Mouse (Mus musculus) embryonic facial prominence, embryonic 11.5 days (tissue): ENCODE measurements around the gene Psme1. TPM values are rescaled to one million over a fixed set of nuclear protein-coding genes. Genes with fewer than 3 reads are reported as not detected.

ENCODE experiments used
- ATAC-seq: fragments of 200-750 bp; cut with Nextera tagmentation; replicated peaks from 2 replicates; pipeline ENCODE4 v1.8.0; 2017; ENCODE audit warnings: low read depth; ENCODE audit not compliant: insufficient number of reproducible peaks, low FRiP score, low TSS enrichment
- DNase-seq: peaks from one replicate; pipeline ENCODE4 v3.0.0-alpha.2; 2015; ENCODE audit warnings: low spot score
- H3K27ac ChIP-seq: fragments of 300-500 bp; sonication (generic); replicated peaks from 2 replicates; pipeline ENCODE4 v1.5.1; 2014; ENCODE audit warnings: mild to moderate bottlenecking, low read depth, low read length, control low read depth
- H3K27me3 ChIP-seq: fragments of 300-500 bp; sonication (generic); 2 replicates; pipeline ENCODE4 v1.6.1; 2014; ENCODE audit warnings: mild to moderate bottlenecking, low read length, moderate library complexity, mixed read lengths; ENCODE audit not compliant: control insufficient read depth, insufficient read depth
- H3K36me3 ChIP-seq: fragments of 300-500 bp; sonication (generic); replicated peaks from 2 replicates; pipeline ENCODE4 v1.6.1; 2014; ENCODE audit warnings: low read depth, mild to moderate bottlenecking, low read length, moderate library complexity, mixed read lengths; ENCODE audit not compliant: control insufficient read depth, insufficient read depth
- H3K4me1 ChIP-seq: fragments of 300-500 bp; sonication (generic); 2 replicates; pipeline ENCODE4 v1.6.1; 2014; ENCODE audit warnings: low read length, mixed read lengths; ENCODE audit not compliant: control insufficient read depth, insufficient read depth
- H3K4me2 ChIP-seq: fragments of 300-500 bp; sonication (generic); 2 replicates; pipeline ENCODE4 v1.6.1; 2014; ENCODE audit warnings: low read depth, mild to moderate bottlenecking, control low read depth, low read length, moderate library complexity
- H3K4me3 ChIP-seq: fragments of 300-500 bp; sonication (generic); 2 replicates; pipeline ENCODE4 v1.5.1; 2014; ENCODE audit warnings: low read depth, low read length, control low read depth
- H3K9ac ChIP-seq: fragments of 300-500 bp; sonication (generic); replicated peaks from 2 replicates; pipeline ENCODE4 v1.6.1; 2014; ENCODE audit warnings: mild to moderate bottlenecking, control low read depth, low read length
- H3K9me3 ChIP-seq: fragments of 300-500 bp; sonication (generic); replicated peaks from 2 replicates; pipeline ENCODE4 v1.6.1; 2016; ENCODE audit warnings: mild to moderate bottlenecking, low read length, inconsistent platforms, mixed read lengths; ENCODE audit not compliant: control insufficient read depth
- WGBS: fragments of 180-500 bp; shearing (Covaris S2); extraction: QIAGEN DNeasy Blood & Tissue Kit; methylation state at CpG from one replicate; pipeline ENCODE4 v1.1.7; 2014; 5-methylcytosine and 5-hydroxymethylcytosine counted together
- polyA plus RNA-seq: library from polyadenylated mRNA; unstranded; fragments of >200 nt; fragmentation: Nextera tagmentation; extraction: Ambion mirVana; gene quantifications from 2 replicates; pipeline ENCODE4 v1.2.1, GENCODE M21; 2014

The Psme1 gene
- polyA plus RNA-seq, 1 experiment from 2014 or later = 139 TPM

GRCm38 (mm10) chr14:55628077-55628827, 50.3 kb downstream of the Psme1 start:
- Histone ChIP-seq H3K27ac (no peak overlapping the region), H3K4me2 (no peak overlapping the region), H3K4me3 (no peak overlapping the region), H3K9me3 (no peaks in the 10 kb centered on the region), H3K36me3 (peaks cover 14% of the 10 kb centered on the region), H3K27me3 (no peaks in the 10 kb centered on the region), H3K4me1 (no peaks in the 10 kb centered on the region), H3K9ac (no peak overlapping the region)
- 93% methylated on average over 27 of the region's 27 CpGs for WGBS
- DNase-seq = no peak
- no peak for ATAC-seq

GRCm38 (mm10) chr14:55629312-55629711, 51.4 kb downstream of the Psme1 start:
- H3K27me3 ChIP-seq = no peaks in the 10 kb centered on the region
- no peak overlapping the region for H3K4me2 ChIP-seq
- H3K9me3 ChIP-seq = no peaks in the 10 kb centered on the region
- H3K4me1 ChIP-seq = no peaks in the 10 kb centered on the region
- H3K36me3 ChIP-seq = peaks cover 14% of the 10 kb centered on the region
- ATAC-seq (no peak), DNase-seq (peak; percentile 40)
- 57% methylated on average over 5 of the region's 5 CpGs for WGBS
- no peak overlapping the region for H3K9ac ChIP-seq
- H3K27ac ChIP-seq = no peak overlapping the region
- H3K4me3 ChIP-seq = no peak overlapping the region

Other genes with a start within 250 kb of the Psme1 start
- 49.5 and 58.3 TPM in 2 replicates for gene Dhrs4, start 99.4 kb upstream of the Psme1 start, polyA plus RNA-seq
- gene Carmil3, start 87.5 kb upstream of the Psme1 start, polyA plus RNA-seq = 4.9 TPM in 2 replicates
- gene Cpne6, start 67.7 kb upstream of the Psme1 start, polyA plus RNA-seq = 0.24 and 0.29 TPM in 2 replicates
- not detected in 2 replicates for gene Nrl, start 53.1 kb upstream of the Psme1 start, polyA plus RNA-seq
- 12.7 and 14.6 TPM in 2 replicates for gene Pck2, start 37.9 kb upstream of the Psme1 start, polyA plus RNA-seq
- 69.7 and 76.6 TPM in 2 replicates for gene Dcaf11, start 18.1 kb upstream of the Psme1 start, polyA plus RNA-seq
- gene A730061H03Rik, start 17.7 kb upstream of the Psme1 start, polyA plus RNA-seq = not detected in 2 replicates
- gene Fitm1, start 2.5 kb upstream of the Psme1 start, polyA plus RNA-seq = 3.6 and 5.9 TPM in 2 replicates
- 3.8 and 5.3 TPM in 2 replicates for gene Emc9, start 7.2 kb downstream of the Psme1 start, polyA plus RNA-seq
- gene Psme2, start 13.0 kb downstream of the Psme1 start, polyA plus RNA-seq = 237 and 259 TPM in 2 replicates
- 9.7 and 11.8 TPM in 2 replicates for gene Rnf31, start 13.6 kb downstream of the Psme1 start, polyA plus RNA-seq
- 4.9 and 5.2 TPM in 2 replicates for gene Irf9, start 25.4 kb downstream of the Psme1 start, polyA plus RNA-seq
- 3.8 and 4.2 TPM in 2 replicates for gene Rec8, start 39.9 kb downstream of the Psme1 start, polyA plus RNA-seq
- gene Ipo4, start 57.8 kb downstream of the Psme1 start, polyA plus RNA-seq = 85.0 and 86.9 TPM in 2 replicates
- gene Gm49378, start 59.8 kb downstream of the Psme1 start, polyA plus RNA-seq = 2.6 and 3.5 TPM in 2 replicates
- gene Tm9sf1, start 65.7 kb downstream of the Psme1 start, polyA plus RNA-seq = 68.4 and 70.2 TPM in 2 replicates
- gene Tssk4, start 72.1 kb downstream of the Psme1 start, polyA plus RNA-seq = 0.38 and 0.84 TPM in 2 replicates
- gene Mdp1, start 82.4 kb downstream of the Psme1 start, polyA plus RNA-seq = 62.5 and 63.6 TPM in 2 replicates
- 60.7 and 67.7 TPM in 2 replicates for gene Gmpr2, start 93.8 kb downstream of the Psme1 start, polyA plus RNA-seq
- 622 and 636 TPM in 2 replicates for gene Nedd8, start 94.0 kb downstream of the Psme1 start, polyA plus RNA-seq
- gene Tinf2, start 103.7 kb downstream of the Psme1 start, polyA plus RNA-seq = 61.3 and 67.7 TPM in 2 replicates
- 1.1 and 1.5 TPM in 2 replicates for gene Tgm1, start 135.8 kb downstream of the Psme1 start, polyA plus RNA-seq
- gene Rabggta, start 144.1 kb downstream of the Psme1 start, polyA plus RNA-seq = 19.9 and 21.5 TPM in 2 replicates
- 75.9 and 84.8 TPM in 2 replicates for gene Dhrs1, start 167.6 kb downstream of the Psme1 start, polyA plus RNA-seq
- gene Nop9, start 167.6 kb downstream of the Psme1 start, polyA plus RNA-seq = 53.8 and 59.4 TPM in 2 replicates
- gene Cideb, start 180.3 kb downstream of the Psme1 start, polyA plus RNA-seq = 0.18 and 0.35 TPM in 2 replicates
- gene Ltb4r2, start 183.3 kb downstream of the Psme1 start, polyA plus RNA-seq = 0.31 and 0.34 TPM in 2 replicates
- not detected in 2 replicates for gene Ltb4r1, start 187.8 kb downstream of the Psme1 start, polyA plus RNA-seq
- 10.6 and 13.0 TPM in 2 replicates for gene Adcy4, start 206.0 kb downstream of the Psme1 start, polyA plus RNA-seq
- gene Ripk3, start 210.7 kb downstream of the Psme1 start, polyA plus RNA-seq = 33.7 and 38.8 TPM in 2 replicates
- gene Nfatc4, start 245.0 kb downstream of the Psme1 start, polyA plus RNA-seq = 53.7 and 61.6 TPM in 2 replicates